Mouse (Mus musculus) CD4-positive, CD25-positive, alpha-beta regulatory T cell, adult 4 months (primary cell): Measurements from ENCODE around the gene Hist1h2ba. TPM values are rescaled to one million over a fixed set of nuclear protein-coding genes. Genes with fewer than 3 reads are reported as not detected.

Source experiments
- ATAC-seq: one replicate; pipeline ENCODE4 v1.8.0; 2017
- polyA plus RNA-seq, 2 experiments: library from polyadenylated mRNA; unstranded; fragments of 100-300 nt; shearing (Covaris generic); gene quantifications; one replicate each; pipeline ENCODE4 v1.2.1; 2017

Gene Hist1h2ba
- polyA plus RNA-seq: not detected

GRCm38 (mm10) chr13:23933421-23934210 lies at the start of gene Hist1h2ba:
Gene Hist1h2ba (minus strand): TSS chr13:23934156.
- no peak for ATAC-seq

GRCm38 (mm10) chr13:23972271-23972670 lies 38.3 kb upstream of the Hist1h2ba start:
- no peak for ATAC-seq

- no peak for ATAC-seq
These were observed 37.9 kb upstream of the Hist1h2ba start for GRCm38 (mm10) chr13:23971870-23972269.

- no peak for ATAC-seq
These were observed 31.0 kb upstream of the Hist1h2ba start for GRCm38 (mm10) chr13:23964909-23965308.

- no peak for ATAC-seq
These were observed 25.8 kb upstream of the Hist1h2ba start for GRCm38 (mm10) chr13:23959776-23960175.

- no peak for ATAC-seq
These were observed 17.0 kb upstream of the Hist1h2ba start for GRCm38 (mm10) chr13:23950928-23951327.

- ATAC-seq: no peak
These were observed 15.7 kb upstream of the Hist1h2ba start for GRCm38 (mm10) chr13:23949484-23950246.

- no peak for ATAC-seq
These were observed 12.3 kb upstream of the Hist1h2ba start for GRCm38 (mm10) chr13:23946254-23946653.

- no peak for ATAC-seq
These were observed 8.9 kb upstream of the Hist1h2ba start for GRCm38 (mm10) chr13:23942861-23943260.

- ATAC-seq: no peak
These were observed 6.3 kb upstream of the Hist1h2ba start for GRCm38 (mm10) chr13:23940291-23940690.

GRCm38 (mm10) chr13:23938699-23939098 lies 4.7 kb upstream of the Hist1h2ba start:
- ATAC-seq: no peak

- no peak for ATAC-seq
These were observed 210 bp upstream of the Hist1h2ba start, which contains the start of gene Hist1h2aa for GRCm38 (mm10) chr13:23934211-23934520. Gene Hist1h2aa (plus strand): TSS chr13:23934462.

GRCm38 (mm10) chr13:23930904-23931303 lies 3.1 kb downstream of the Hist1h2ba start:
- no peak for ATAC-seq

GRCm38 (mm10) chr13:23930461-23930860 lies 3.5 kb downstream of the Hist1h2ba start:
- no peak for ATAC-seq

GRCm38 (mm10) chr13:23928637-23929036 lies 5.3 kb downstream of the Hist1h2ba start:
- ATAC-seq: no peak

GRCm38 (mm10) chr13:23925792-23926191 lies 8.2 kb downstream of the Hist1h2ba start:
- ATAC-seq: no peak

GRCm38 (mm10) chr13:23917674-23918073 lies 16.3 kb downstream of the Hist1h2ba start:
- no peak for ATAC-seq

GRCm38 (mm10) chr13:23916132-23916531 lies 17.8 kb downstream of the Hist1h2ba start:
- no peak for ATAC-seq

- ATAC-seq: no peak
These were observed 19.4 kb downstream of the Hist1h2ba start, which contains the start of gene Slc17a4 for GRCm38 (mm10) chr13:23914376-23915167. Gene Slc17a4 (minus strand): TSS chr13:23915009.

- ATAC-seq: no peak
These were observed 20.1 kb downstream of the Hist1h2ba start for GRCm38 (mm10) chr13:23913791-23914306.

- no peak for ATAC-seq
These were observed 22.6 kb downstream of the Hist1h2ba start for GRCm38 (mm10) chr13:23911335-23911734.

GRCm38 (mm10) chr13:23910121-23910520 lies 23.8 kb downstream of the Hist1h2ba start:
- no peak for ATAC-seq

GRCm38 (mm10) chr13:23906906-23907305 lies 27.1 kb downstream of the Hist1h2ba start:
- no peak for ATAC-seq
